Mouse (Mus musculus) bone marrow, adult 2 months (tissue): Measurements from ENCODE around the gene Icos.

ENCODE experiments used
- CTCF ChIP-seq: fragments of 200-500 bp; IDR thresholded peaks from 2 replicates; pipeline ENCODE4 v1.5.1; 2011; ENCODE audit warnings: low read length, control low read depth; ENCODE audit not compliant: control insufficient read depth, insufficient read depth
- POLR2A ChIP-seq: fragments of 200-500 bp; IDR thresholded peaks from 2 replicates; pipeline ENCODE4 v1.6.1; 2011; ENCODE audit warnings: low read depth, mild to moderate bottlenecking, control low read depth, low read length, borderline replicate concordance; ENCODE audit not compliant: control insufficient read depth

- no peak for TF ChIP-seq CTCF
- no peak for TF ChIP-seq POLR2A
Observed at GRCm38 (mm10) chr1:61016578-61017118, 38.9 kb downstream of the Icos start.
